In the genomic region with DNA sequence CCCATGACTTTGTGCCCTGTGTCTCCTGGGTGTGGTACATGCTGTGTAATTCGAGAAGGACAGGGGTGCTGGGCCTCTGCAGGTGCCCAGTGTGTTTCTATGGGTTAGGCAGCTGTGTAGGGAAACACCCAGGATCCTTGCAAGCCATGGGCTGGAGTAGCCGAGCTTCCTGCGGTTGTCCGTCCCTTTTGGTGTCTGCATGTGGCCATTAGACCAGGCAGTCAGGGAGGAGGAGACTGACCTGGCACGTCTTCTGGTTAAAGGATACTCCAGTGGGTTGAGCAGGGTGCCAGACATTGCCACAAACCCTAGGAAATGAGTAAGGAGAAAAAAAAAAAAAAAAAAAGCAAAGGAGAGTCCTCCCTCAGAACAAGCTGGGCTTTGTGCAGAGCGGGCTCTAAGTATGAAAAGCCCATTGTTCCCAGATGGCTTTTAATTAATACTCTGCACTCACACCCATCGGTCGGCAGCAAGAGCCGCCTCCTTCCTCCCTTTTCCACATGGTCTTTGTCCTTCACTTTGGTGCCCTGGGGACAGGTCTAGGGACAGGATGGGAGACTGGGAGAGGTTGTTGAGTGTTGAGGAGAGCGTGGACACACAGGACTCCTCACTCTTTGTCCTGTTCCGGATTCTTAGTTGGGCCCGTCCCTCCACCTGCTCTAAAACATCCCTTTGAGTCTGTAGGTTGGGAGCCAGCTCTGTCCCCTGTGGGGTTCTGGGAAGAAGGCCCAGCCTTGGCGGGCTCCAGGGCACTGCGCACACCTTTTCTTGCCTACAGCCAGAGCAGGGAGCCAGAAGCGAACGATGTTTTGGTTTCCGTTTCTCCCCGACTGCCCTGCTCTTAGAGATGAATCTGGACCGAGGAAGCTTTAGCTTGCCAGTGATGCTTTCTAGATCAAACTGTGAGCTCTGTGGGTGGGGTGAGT, we compare ENCODE assay signal across 8 mouse cellular contexts.
DNase-seq lines count a peak whose midpoint lies in the region; ATAC-seq and TF ChIP-seq lines count a peak whose summit lies in the region.

No protein-coding gene starts in this region.

- no peak overlapping the region for H3K27ac ChIP-seq in cerebellum, adult 2 months (ENCODE audit: insufficient read depth, low read length)
- no peak overlapping the region for H3K27ac ChIP-seq in neural tube, embryonic 12.5 days

- no peaks in the 10 kb centered on the region for H3K36me3 ChIP-seq in neural tube, embryonic 12.5 days

- no peak for TF ChIP-seq CTCF in cerebellum, adult 2 months (IDR thresholded peaks at IDR 0.05; ENCODE audit: borderline replicate concordance, insufficient read depth, low read depth, low read length)

- peak; percentile 30 to 47 for DNase-seq in layer of hippocampus, postnatal 10 days (ENCODE audit: low spot score in 2 of 2)
- no peak for DNase-seq in layer of hippocampus, postnatal 25 days (ENCODE audit: extremely low spot score in 1 of 2, low spot score in 1 of 2)
- peak; percentile 66 to 74 for DNase-seq in cerebellum, adult 2 months
- peak; percentile 58 for DNase-seq in gastrocnemius, postnatal 25 days
- DNase-seq in lung, postnatal 10 days, result no peak
- no peak for DNase-seq in layer of hippocampus, adult 9-10 months (ENCODE audit: low spot score)
- DNase-seq in layer of hippocampus, adult 9-11 months, result no peak

- H3K4me3 ChIP-seq in cerebellum, adult 2 months (replicated peaks; ENCODE audit: insufficient read depth, low read depth, low read length), result peak overlapping the region; percentile 26
- no peak overlapping the region for H3K4me3 ChIP-seq in neural tube, embryonic 12.5 days

- 9% methylated on average over 19 of the region's 19 CpGs for WGBS in cerebellum, adult 2 months
- WGBS in neural tube, embryonic 12.5 days, result 48% methylated on average over 19 of the region's 19 CpGs

- no peaks in the 10 kb centered on the region for H3K27me3 ChIP-seq in cerebellum, adult 2 months (ENCODE audit: control insufficient read depth, insufficient read depth, low read length)
- no peaks in the 10 kb centered on the region for H3K27me3 ChIP-seq in neural tube, embryonic 12.5 days (replicated peaks)

- H3K4me2 ChIP-seq in neural tube, embryonic 12.5 days (replicated peaks), result peak overlapping the region; percentile 33; the same call in 1 of the 2 replicates

- H3K9me3 ChIP-seq in neural tube, embryonic 12.5 days, result no peaks in the 10 kb centered on the region

- no peak overlapping the region for H3K9ac ChIP-seq in neural tube, embryonic 12.5 days

- TF ChIP-seq POLR2A in cerebellum, adult 2 months (IDR thresholded peaks at IDR 0.05; ENCODE audit: borderline replicate concordance, insufficient read depth, low read length), result no peak

- peak; percentile 34; the same call in 1 of the 2 replicates for ATAC-seq in neural tube, embryonic 12.5 days (ENCODE audit: low FRiP score, low read depth)

- H3K4me1 ChIP-seq in cerebellum, adult 2 months (ENCODE audit: control insufficient read depth, insufficient read depth, low read length), result peaks cover 2% of the 10 kb centered on the region; the same call in 1 of the 2 replicates
- peaks cover 41% of the 10 kb centered on the region for H3K4me1 ChIP-seq in neural tube, embryonic 12.5 days

Comparison
In these comparisons a context has a peak if more than half of its experiments do, and no peak if none do; other contexts are left out.
1. DNase-seq: peak in layer of hippocampus, postnatal 10 days (2 of 2), cerebellum, adult 2 months (2 of 2) and gastrocnemius, postnatal 25 days (single experiment); none in layer of hippocampus, postnatal 25 days (0 of 2), lung, postnatal 10 days (single experiment), layer of hippocampus, adult 9-10 months (single experiment) and layer of hippocampus, adult 9-11 months (single experiment).